Mouse (Mus musculus) CD8-positive naive resting alpha-beta T cell, adult 2 months (primary cell): Measurements from ENCODE around the gene Olfr1120.
"Not testable (repeated sequence)": the region's sequence is repeated elsewhere in the genome, so short reads cannot be mapped to it uniquely, and the experiment has no call there.

Experiments
- DNase-seq, 2 experiments: peaks; one replicate each; pipeline ENCODE4 v3.0.0; 2022; ENCODE audit warnings: low read depth in 2 of 2, low spot score in 2 of 2

The Olfr1120 gene

GRCm38 (mm10) chr2:87354515-87354914 lies at the start of gene Olfr1120:
Gene Olfr1120, plus strand, starts transcription at chr2:87354815.
- DNase-seq: no peak

- no peak for DNase-seq
These were observed 47.3 kb upstream of the Olfr1120 start, which contains the start of gene Olfr1118 for GRCm38 (mm10) chr2:87307281-87307680. Gene Olfr1118, plus strand, starts transcription at chr2:87307581.

- DNase-seq: not testable (repeated sequence)
These were observed 5.5 kb downstream of the Olfr1120 start for GRCm38 (mm10) chr2:87360121-87360520.

GRCm38 (mm10) chr2:87369595-87369994 lies 15.0 kb downstream of the Olfr1120 start, which contains the start of gene Olfr1121:
Gene Olfr1121, plus strand, starts transcription at chr2:87369895.
- DNase-seq: no peak

GRCm38 (mm10) chr2:87371726-87372125 lies 17.1 kb downstream of the Olfr1120 start:
- DNase-seq: no peak

GRCm38 (mm10) chr2:87383935-87384334 lies 29.3 kb downstream of the Olfr1120 start:
- no peak for DNase-seq

- no peak for DNase-seq
These were observed 30.9 kb downstream of the Olfr1120 start, which contains the start of gene Olfr1122 for GRCm38 (mm10) chr2:87385549-87385948. Gene Olfr1122, plus strand, starts transcription at chr2:87385849.

GRCm38 (mm10) chr2:87393605-87394004 lies 39.0 kb downstream of the Olfr1120 start:
- not testable (repeated sequence) for DNase-seq

GRCm38 (mm10) chr2:87394686-87395085 lies 40.1 kb downstream of the Olfr1120 start:
- not testable (repeated sequence) for DNase-seq
